Mouse (Mus musculus): ENCODE measurements around the gene Ncmap. TPM values are rescaled to one million over a fixed set of nuclear protein-coding genes. Genes with fewer than 3 reads are reported as not detected.

Ncmap gene
- polyA plus RNA-seq, 1 experiment from 2014 or later: 0.63 TPM

DNA sequence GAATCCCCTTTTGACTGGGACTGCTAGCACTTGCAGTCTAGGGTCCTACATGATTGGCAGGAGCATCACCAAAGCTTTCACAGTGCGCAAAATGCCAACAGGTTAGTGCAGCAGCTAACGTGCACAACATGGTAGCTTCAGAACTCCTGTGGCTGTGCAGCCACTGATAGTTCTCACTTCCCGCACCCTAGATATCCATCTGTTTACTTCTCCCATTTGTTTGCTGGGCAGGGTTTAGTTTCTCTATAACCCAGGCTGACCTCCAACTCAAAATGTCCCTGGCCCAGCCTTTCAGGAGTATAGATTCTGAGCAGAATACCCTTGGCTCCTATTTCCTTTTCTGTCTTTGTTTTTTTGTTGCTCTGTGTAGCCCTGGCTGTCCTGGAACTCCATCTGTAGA, 71.6 kb downstream of the Ncmap start:
- Histone ChIP-seq H3K9ac (no peak overlapping the region), H3K27me3 (no peaks in the 10 kb centered on the region), H3K4me2 (no peak overlapping the region), H3K9me3 (no peaks in the 10 kb centered on the region), H3K36me3 (replicated peaks) (peaks cover 94% of the 10 kb centered on the region), H3K4me1 (no peaks in the 10 kb centered on the region), H3K27ac (no peak overlapping the region), H3K4me3 (replicated peaks) (no peak overlapping the region)
- WGBS: 91% methylated on average over 3 of the region's 3 CpGs
- ATAC-seq (ENCODE audit: low FRiP score): no peak

- peaks cover 94% of the 10 kb centered on the region for H3K36me3 ChIP-seq (replicated peaks)
Observed at GRCm38 (mm10) chr4:135326046-135326445, 72.0 kb downstream of the Ncmap start.

GRCm38 (mm10) chr4:135323021-135323420, 75.0 kb downstream of the Ncmap start:
- Histone ChIP-seq H3K27me3 (no peaks in the 10 kb centered on the region), H3K4me2 (no peak overlapping the region), H3K9me3 (no peaks in the 10 kb centered on the region), H3K4me1 (no peaks in the 10 kb centered on the region), H3K4me3 (replicated peaks) (no peak overlapping the region), H3K36me3 (replicated peaks) (peaks cover 95% of the 10 kb centered on the region), H3K9ac (no peak overlapping the region), H3K27ac (no peak overlapping the region)
- ATAC-seq (ENCODE audit: low FRiP score): no peak
- 89% methylated on average over 8 of the region's 8 CpGs for WGBS

More at GRCm38 (mm10) chr4:135326046-135326445, 72.0 kb downstream of the Ncmap start:
- Histone ChIP-seq H3K4me3 (replicated peaks) (no peak overlapping the region), H3K9me3 (no peaks in the 10 kb centered on the region), H3K27me3 (no peaks in the 10 kb centered on the region), H3K4me2 (no peak overlapping the region), H3K9ac (no peak overlapping the region), H3K27ac (no peak overlapping the region), H3K4me1 (no peaks in the 10 kb centered on the region)
- ATAC-seq (ENCODE audit: low FRiP score): no peak

MicroRNA genes within 50 kb of the gene (microRNA counts, 519-probe panel; counts per million panel counts)
- microRNA mmu-miR-700: not detected

Small RNAs within 50 kb of the gene (microRNA-seq; reads per million reads assigned to microRNA genes)
- gene Mir700: 281 reads per million, percentile 62 among the genes with 10 or more reads in this experiment

Other genes with a start within 250 kb of the Ncmap start
- 205 and 221 TPM in 2 replicates for gene Clic4, start 125.4 kb downstream of the Ncmap start, polyA plus RNA-seq (2016; fragmentation: Nextera tagmentation; extraction: Ambion mirVana)
- gene Srrm1, start 44.9 kb downstream of the Ncmap start, polyA plus RNA-seq (2016; fragmentation: Nextera tagmentation; extraction: Ambion mirVana): 272 and 275 TPM in 2 replicates
- 18.6 and 20.2 TPM in 2 replicates for gene Rcan3, start 35.6 kb upstream of the Ncmap start, polyA plus RNA-seq (2016; fragmentation: Nextera tagmentation; extraction: Ambion mirVana)
- 0.19 and 0.36 TPM in 2 replicates for gene Stpg1, start 96.6 kb upstream of the Ncmap start, polyA plus RNA-seq (2016; fragmentation: Nextera tagmentation; extraction: Ambion mirVana)
- gene Nipal3, start 96.8 kb upstream of the Ncmap start, polyA plus RNA-seq (2016; fragmentation: Nextera tagmentation; extraction: Ambion mirVana): 2.1 and 4.3 TPM in 2 replicates
- 1.9 and 2.8 TPM in 2 replicates for gene Grhl3, start 175.4 kb upstream of the Ncmap start, polyA plus RNA-seq (2016; fragmentation: Nextera tagmentation; extraction: Ambion mirVana)